Mouse (Mus musculus) lung, postnatal 36 days (tissue): ENCODE results near the gene Vmn1r76.

Source experiments
- DNase-seq: peaks from one replicate; pipeline ENCODE4 v3.0.0; 2022; ENCODE audit warnings: mixed read lengths

Vmn1r76 gene

DNA sequence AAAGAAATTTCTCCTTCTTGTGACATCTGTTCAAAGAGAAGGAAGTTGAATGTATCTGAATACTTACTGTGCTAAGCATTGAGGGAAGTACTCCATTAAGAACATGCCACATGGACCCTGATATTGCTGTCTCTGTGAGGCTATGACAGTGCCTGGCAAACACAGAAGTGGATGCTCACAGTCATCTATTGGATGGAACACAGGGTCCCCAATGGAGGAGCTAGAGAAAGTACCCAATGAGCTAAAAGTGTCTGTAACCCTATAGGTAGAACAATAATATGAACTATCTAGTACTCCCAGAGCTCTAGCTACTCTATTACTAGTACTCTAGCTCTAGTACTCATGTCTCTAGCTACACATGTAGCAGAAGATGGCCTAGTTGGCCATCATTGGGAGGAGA is at the start of gene Vmn1r76:
Gene Vmn1r76, minus strand, starts transcription at position 101 of the 400 bp plus-strand sequence.
- no peak for DNase-seq

DNA sequence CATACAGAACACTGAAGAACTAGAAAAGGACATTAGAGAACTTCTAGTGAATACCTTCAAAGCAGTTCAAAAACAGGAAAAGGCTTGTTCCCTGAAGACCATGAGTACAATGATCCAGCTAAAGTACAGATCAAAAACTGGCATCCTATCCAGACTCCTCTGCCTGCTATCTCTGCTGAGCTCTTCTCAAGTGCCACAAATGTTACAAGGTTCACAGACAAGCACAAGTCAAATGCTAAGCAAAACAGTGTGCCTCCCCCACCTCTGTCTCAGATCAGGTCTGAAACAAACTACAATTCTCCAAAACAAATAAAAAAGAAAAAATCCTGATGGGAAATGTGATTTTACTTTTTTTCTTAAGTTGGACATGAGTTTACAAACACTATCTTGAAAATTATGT is 34.6 kb upstream of the Vmn1r76 start:
- no peak for DNase-seq

DNA sequence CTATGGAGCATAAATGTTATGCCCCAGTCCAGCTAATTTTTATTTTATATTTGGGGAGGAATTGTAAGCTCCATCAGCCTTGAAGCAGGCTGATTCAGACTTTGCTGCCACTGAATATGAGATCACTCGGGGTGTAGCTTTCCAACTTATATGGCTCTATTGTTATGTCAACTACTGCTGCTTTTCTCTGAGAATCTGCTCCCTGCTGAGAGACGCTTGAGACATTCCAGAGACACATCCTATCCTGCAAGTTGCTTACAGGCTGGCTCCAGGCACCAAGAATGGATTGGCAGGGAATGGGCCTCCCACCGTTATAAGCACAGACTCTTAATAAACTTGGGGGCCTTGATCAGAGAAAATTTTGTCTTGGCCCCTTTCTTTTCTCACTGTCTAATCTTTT is 10.0 kb upstream of the Vmn1r76 start:
- DNase-seq, result no peak

DNA sequence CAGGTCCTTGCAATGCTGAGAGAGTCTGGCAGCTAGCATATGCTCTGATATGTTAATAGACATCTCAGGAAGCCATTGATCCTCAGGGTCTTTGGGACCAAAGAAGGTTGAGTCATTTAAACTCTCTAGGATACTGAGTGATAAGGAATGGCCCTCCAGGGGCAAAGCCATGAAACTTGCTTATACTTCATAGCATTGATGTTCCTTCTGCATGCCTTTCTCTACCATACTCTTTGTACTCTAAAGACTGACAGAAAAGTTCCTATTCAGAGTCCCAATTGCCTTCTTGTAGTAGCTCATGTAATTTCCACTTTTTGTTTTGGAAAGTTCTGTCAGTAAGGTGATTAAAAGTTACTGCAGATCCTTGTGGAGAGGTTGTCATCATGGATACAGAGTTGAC is 63.7 kb downstream of the Vmn1r76 start, which contains the start of gene Vmn1r75:
Gene Vmn1r75, plus strand, starts transcription at position 301 of the 400 bp plus-strand sequence.
- no peak for DNase-seq
